In genomic region chrX:12916684-12917083, GRCm38 (mm10) we compare ENCODE assay signal across 8 mouse cellular contexts.
DNase-seq lines count a peak whose midpoint lies in the region; ATAC-seq lines count a peak whose summit lies in the region.

No protein-coding gene starts in this region.

- H3K4me3 ChIP-seq in heart, embryonic 12.5 days: peak overlapping the region; percentile 28
- no peak overlapping the region for H3K4me3 ChIP-seq in liver, embryonic 15.5 days (replicated peaks)

- peak overlapping the region; percentile 63 for H3K4me2 ChIP-seq in heart, embryonic 12.5 days
- peak overlapping the region; percentile 7; the same call in 1 of the 2 replicates for H3K4me2 ChIP-seq in liver, embryonic 15.5 days

- no peak for DNase-seq in heart, adult 9 months (ENCODE audit: low spot score in 2 of 2)
- DNase-seq in R1 (ENCODE audit: low read depth, low spot score): peak; percentile 22
- DNase-seq in forelimb bud, embryonic 11.5 days (ENCODE audit: low read depth, low spot score): peak; percentile 5
- DNase-seq in right cerebral cortex, postnatal 14 days: no peak
- DNase-seq in urinary bladder, adult 18-20 months (ENCODE audit: low spot score in 2 of 2): no peak
- no peak for DNase-seq in spleen, postnatal 4 days (ENCODE audit: low spot score in 2 of 2)

- peak overlapping the region; percentile 66 for H3K27ac ChIP-seq in heart, embryonic 12.5 days (ENCODE audit: poor library complexity, severe bottlenecking)
- no peak overlapping the region for H3K27ac ChIP-seq in liver, embryonic 15.5 days (replicated peaks)

- H3K27me3 ChIP-seq in heart, embryonic 12.5 days (replicated peaks): no peaks in the 10 kb centered on the region
- H3K27me3 ChIP-seq in liver, embryonic 15.5 days: no peaks in the 10 kb centered on the region

- 28% methylated on average over 11 of the region's 11 CpGs for WGBS in heart, embryonic 12.5 days
- WGBS in liver, embryonic 15.5 days (ENCODE audit: insufficient replicate concordance): 52% methylated on average over 11 of the region's 11 CpGs

- no peak for ATAC-seq in heart, embryonic 12.5 days (ENCODE audit: insufficient number of reproducible peaks, low FRiP score)
- ATAC-seq in liver, embryonic 15.5 days (ENCODE audit: insufficient read depth): no peak

- H3K9me3 ChIP-seq in heart, embryonic 12.5 days (replicated peaks): no peaks in the 10 kb centered on the region
- H3K9me3 ChIP-seq in liver, embryonic 15.5 days (replicated peaks): no peaks in the 10 kb centered on the region

- H3K4me1 ChIP-seq in heart, embryonic 12.5 days (replicated peaks): 0 out of 2 replicates have a peak, but pooled peaks cover 3% of the 10 kb centered on the region
- no peaks in the 10 kb centered on the region for H3K4me1 ChIP-seq in liver, embryonic 15.5 days (replicated peaks)

- no peaks in the 10 kb centered on the region for H3K36me3 ChIP-seq in heart, embryonic 12.5 days
- H3K36me3 ChIP-seq in liver, embryonic 15.5 days (replicated peaks): no peaks in the 10 kb centered on the region

- peak overlapping the region; percentile 48; the same call in 1 of the 2 replicates for H3K9ac ChIP-seq in heart, embryonic 12.5 days
- no peak overlapping the region for H3K9ac ChIP-seq in liver, embryonic 15.5 days

Comparison
In these comparisons a context has a peak if more than half of its experiments do, and no peak if none do; other contexts are left out.
1. DNase-seq: peak in R1 (single experiment) and forelimb bud, embryonic 11.5 days (single experiment); none in heart, adult 9 months (0 of 2), right cerebral cortex, postnatal 14 days (single experiment), urinary bladder, adult 18-20 months (0 of 2) and spleen, postnatal 4 days (0 of 2).